Mouse (Mus musculus): ENCODE results near the gene Meiob.

Meiob gene

GRCm38 (mm10) chr17:24803952-24804951 lies at the start of gene Meiob:
Gene Meiob, plus strand, starts transcription at chr17:24804289.
- CTCF ChIA-PET: interaction anchor here (0.6 to 1.6 kb wide), 2 partner anchors 13 to 110 kb away, joined by 4 to 5 read pairs; no protein-coding TSS in a partner anchor

GRCm38 (mm10) chr17:24757394-24757793 lies 46.7 kb upstream of the Meiob start:
- CTCF ChIA-PET: no interaction called here

GRCm38 (mm10) chr17:24761121-24761520 lies 43.0 kb upstream of the Meiob start:
- CTCF ChIA-PET: interaction anchor here (0.6 kb wide), 1 partner anchor 11 kb away, joined by 3 read pairs; no protein-coding TSS in a partner anchor

- CTCF ChIA-PET: no interaction called here
These were observed 38.8 kb upstream of the Meiob start for GRCm38 (mm10) chr17:24765016-24765905.

GRCm38 (mm10) chr17:24766266-24766875 lies 37.7 kb upstream of the Meiob start:
- CTCF ChIA-PET: no interaction called here

GRCm38 (mm10) chr17:24769146-24769545 lies 34.9 kb upstream of the Meiob start:
- CTCF ChIA-PET: no interaction called here

- CTCF ChIA-PET: no interaction called here
These were observed 30.8 kb upstream of the Meiob start for GRCm38 (mm10) chr17:24773241-24773640.

GRCm38 (mm10) chr17:24775173-24775572 lies 28.9 kb upstream of the Meiob start:
- CTCF ChIA-PET: no interaction called here

- CTCF ChIA-PET: no interaction called here
These were observed 27.0 kb upstream of the Meiob start for GRCm38 (mm10) chr17:24777073-24777472.

GRCm38 (mm10) chr17:24780821-24781220 lies 23.3 kb upstream of the Meiob start:
- CTCF ChIA-PET: no interaction called here

- CTCF ChIA-PET: no interaction called here
These were observed 11.9 kb upstream of the Meiob start for GRCm38 (mm10) chr17:24792190-24792589.

- CTCF ChIA-PET: no interaction called here
These were observed 9.3 kb upstream of the Meiob start for GRCm38 (mm10) chr17:24794791-24795190.

- CTCF ChIA-PET: no interaction called here
These were observed 7.1 kb upstream of the Meiob start for GRCm38 (mm10) chr17:24796969-24797368.

GRCm38 (mm10) chr17:24798229-24798628 lies 5.9 kb upstream of the Meiob start:
- CTCF ChIA-PET: no interaction called here

- CTCF ChIA-PET: no interaction called here
These were observed 4.6 kb upstream of the Meiob start for GRCm38 (mm10) chr17:24799476-24799875.

GRCm38 (mm10) chr17:24800524-24800923 lies 3.6 kb upstream of the Meiob start:
- CTCF ChIA-PET: interaction anchor here (0.5 to 1.3 kb wide), 2 partner anchors 12 to 75 kb away, joined by 4 read pairs; no protein-coding TSS in a partner anchor

GRCm38 (mm10) chr17:24811211-24811610 lies 7.1 kb downstream of the Meiob start:
- CTCF ChIA-PET: no interaction called here

GRCm38 (mm10) chr17:24812215-24812614 lies 8.1 kb downstream of the Meiob start:
- CTCF ChIA-PET: interaction anchor here (0.5 to 1.4 kb wide), 2 partner anchors 12 to 384 kb away, joined by 4 to 10 read pairs; no protein-coding TSS in a partner anchor

GRCm38 (mm10) chr17:24815256-24815655 lies 11.2 kb downstream of the Meiob start:
- CTCF ChIA-PET: no interaction called here

GRCm38 (mm10) chr17:24817503-24817902 lies 13.4 kb downstream of the Meiob start:
- CTCF ChIA-PET: interaction anchor here (0.7 to 1.5 kb wide), 3 partner anchors 13 to 183 kb away, joined by 3 to 4 read pairs (median 3); partner anchors contain the start of gene Meiob

GRCm38 (mm10) chr17:24818172-24818571 lies 14.1 kb downstream of the Meiob start:
- CTCF ChIA-PET: interaction anchor here (0.7 to 1.5 kb wide), 3 partner anchors 14 to 183 kb away, joined by 3 to 4 read pairs (median 3); partner anchors contain the start of gene Meiob
